Mouse (Mus musculus): Measurements from ENCODE around the gene Zfand3. TPM values are rescaled to one million over a fixed set of nuclear protein-coding genes. Genes with fewer than 3 reads are reported as not detected.

Gene Zfand3
- polyA plus RNA-seq, 1 experiment from 2014 or later: 58.4 TPM

GRCm38 (mm10) chr17:29979841-29980240, 24.7 kb upstream of the Zfand3 start:
- Histone ChIP-seq H3K4me3 (replicated peaks; ENCODE audit: low read length) (no peak overlapping the region), H3K27ac (ENCODE audit: low read length) (no peak overlapping the region), H3K9me3 (ENCODE audit: control insufficient read depth, low read length) (no peaks in the 10 kb centered on the region), H3K9ac (replicated peaks; ENCODE audit: low read depth, low read length) (no peak overlapping the region), H3K4me2 (ENCODE audit: low read length) (no peak overlapping the region), H3K36me3 (ENCODE audit: control insufficient read depth, insufficient read depth) (no peaks in the 10 kb centered on the region), H3K4me1 (replicated peaks; ENCODE audit: control insufficient read depth, insufficient read depth, low read length) (no peaks in the 10 kb centered on the region; the same call in 1 of the 2 replicates), H3K27me3 (replicated peaks; ENCODE audit: control insufficient read depth, insufficient read depth, low read length) (no peaks in the 10 kb centered on the region)
- 86% methylated on average over 7 of the region's 7 CpGs for WGBS
- ATAC-seq: no peak

- Histone ChIP-seq H3K4me1 (replicated peaks; ENCODE audit: control insufficient read depth, insufficient read depth, low read length) (no peaks in the 10 kb centered on the region), H3K27ac (ENCODE audit: low read length) (no peak overlapping the region), H3K27me3 (replicated peaks; ENCODE audit: control insufficient read depth, insufficient read depth, low read length) (no peaks in the 10 kb centered on the region), H3K36me3 (ENCODE audit: control insufficient read depth, insufficient read depth) (no peaks in the 10 kb centered on the region), H3K9ac (replicated peaks; ENCODE audit: low read depth, low read length) (no peak overlapping the region), H3K9me3 (ENCODE audit: control insufficient read depth, low read length) (no peaks in the 10 kb centered on the region), H3K4me2 (ENCODE audit: low read length) (no peak overlapping the region), H3K4me3 (replicated peaks; ENCODE audit: low read length) (no peak overlapping the region)
- WGBS: 63% methylated on average over 8 of the region's 8 CpGs
- no peak for ATAC-seq
These were observed 23.0 kb upstream of the Zfand3 start for GRCm38 (mm10) chr17:29981568-29981967.

- Histone ChIP-seq H3K36me3 (ENCODE audit: control insufficient read depth, insufficient read depth) (no peaks in the 10 kb centered on the region), H3K4me3 (replicated peaks; ENCODE audit: low read length) (no peak overlapping the region), H3K9me3 (ENCODE audit: control insufficient read depth, low read length) (no peaks in the 10 kb centered on the region), H3K27ac (ENCODE audit: low read length) (no peak overlapping the region), H3K4me2 (ENCODE audit: low read length) (no peak overlapping the region), H3K4me1 (replicated peaks; ENCODE audit: control insufficient read depth, insufficient read depth, low read length) (no peaks in the 10 kb centered on the region), H3K9ac (replicated peaks; ENCODE audit: low read depth, low read length) (no peak overlapping the region), H3K27me3 (replicated peaks; ENCODE audit: control insufficient read depth, insufficient read depth, low read length) (no peaks in the 10 kb centered on the region)
- no peak for ATAC-seq
- 65% methylated on average over 5 of the region's 5 CpGs for WGBS
These were observed 21.3 kb upstream of the Zfand3 start for GRCm38 (mm10) chr17:29983190-29983589.

- 76% methylated on average over 7 of the region's 7 CpGs for WGBS
- no peak for ATAC-seq
- no peak overlapping the region for H3K4me2 ChIP-seq (ENCODE audit: low read length)
- H3K27me3 ChIP-seq (replicated peaks; ENCODE audit: control insufficient read depth, insufficient read depth, low read length): no peaks in the 10 kb centered on the region
- no peak overlapping the region for H3K4me3 ChIP-seq (replicated peaks; ENCODE audit: low read length)
- H3K9me3 ChIP-seq (ENCODE audit: control insufficient read depth, low read length): no peaks in the 10 kb centered on the region
- H3K4me1 ChIP-seq (replicated peaks; ENCODE audit: control insufficient read depth, insufficient read depth, low read length): no peaks in the 10 kb centered on the region
- no peak overlapping the region for H3K9ac ChIP-seq (replicated peaks; ENCODE audit: low read depth, low read length)
- H3K36me3 ChIP-seq (ENCODE audit: control insufficient read depth, insufficient read depth): no peaks in the 10 kb centered on the region
- H3K27ac ChIP-seq (ENCODE audit: low read length): no peak overlapping the region
These were observed 19.6 kb upstream of the Zfand3 start for GRCm38 (mm10) chr17:29984931-29985330.

GRCm38 (mm10) chr17:29985534-29985933, 19.0 kb upstream of the Zfand3 start:
- ATAC-seq: no peak
- H3K27ac ChIP-seq (ENCODE audit: low read length): no peak overlapping the region
- H3K9ac ChIP-seq (replicated peaks; ENCODE audit: low read depth, low read length): no peak overlapping the region
- 38% methylated on average over 3 of the region's 3 CpGs for WGBS
- no peak overlapping the region for H3K4me2 ChIP-seq (ENCODE audit: low read length)
- no peaks in the 10 kb centered on the region for H3K4me1 ChIP-seq (replicated peaks; ENCODE audit: control insufficient read depth, insufficient read depth, low read length)
- no peaks in the 10 kb centered on the region for H3K9me3 ChIP-seq (ENCODE audit: control insufficient read depth, low read length)
- H3K36me3 ChIP-seq (ENCODE audit: control insufficient read depth, insufficient read depth): no peaks in the 10 kb centered on the region
- no peaks in the 10 kb centered on the region for H3K27me3 ChIP-seq (replicated peaks; ENCODE audit: control insufficient read depth, insufficient read depth, low read length)
- no peak overlapping the region for H3K4me3 ChIP-seq (replicated peaks; ENCODE audit: low read length)

GRCm38 (mm10) chr17:29988141-29988540, 16.4 kb upstream of the Zfand3 start:
- Histone ChIP-seq H3K27ac (ENCODE audit: low read length) (no peak overlapping the region), H3K27me3 (replicated peaks; ENCODE audit: control insufficient read depth, insufficient read depth, low read length) (no peaks in the 10 kb centered on the region), H3K9me3 (ENCODE audit: control insufficient read depth, low read length) (no peaks in the 10 kb centered on the region), H3K9ac (replicated peaks; ENCODE audit: low read depth, low read length) (no peak overlapping the region), H3K4me2 (ENCODE audit: low read length) (no peak overlapping the region), H3K4me3 (replicated peaks; ENCODE audit: low read length) (no peak overlapping the region), H3K36me3 (ENCODE audit: control insufficient read depth, insufficient read depth) (no peaks in the 10 kb centered on the region), H3K4me1 (replicated peaks; ENCODE audit: control insufficient read depth, insufficient read depth, low read length) (peaks cover 3% of the 10 kb centered on the region; the same call in 1 of the 2 replicates)
- no peak for ATAC-seq
- WGBS: 77% methylated on average over 5 of the region's 5 CpGs

- Histone ChIP-seq H3K27ac (ENCODE audit: low read length) (no peak overlapping the region), H3K4me3 (replicated peaks; ENCODE audit: low read length) (no peak overlapping the region), H3K9me3 (ENCODE audit: control insufficient read depth, low read length) (no peaks in the 10 kb centered on the region), H3K4me1 (replicated peaks; ENCODE audit: control insufficient read depth, insufficient read depth, low read length) (peaks cover 11% of the 10 kb centered on the region), H3K4me2 (ENCODE audit: low read length) (no peak overlapping the region), H3K9ac (replicated peaks; ENCODE audit: low read depth, low read length) (no peak overlapping the region), H3K27me3 (replicated peaks; ENCODE audit: control insufficient read depth, insufficient read depth, low read length) (no peaks in the 10 kb centered on the region), H3K36me3 (ENCODE audit: control insufficient read depth, insufficient read depth) (no peaks in the 10 kb centered on the region)
- 87% methylated on average over 5 of the region's 5 CpGs for WGBS
- ATAC-seq: no peak
These were observed 14.9 kb upstream of the Zfand3 start for GRCm38 (mm10) chr17:29989653-29990052.

GRCm38 (mm10) chr17:29990136-29990535, 14.4 kb upstream of the Zfand3 start:
- no peak overlapping the region for H3K9ac ChIP-seq (replicated peaks; ENCODE audit: low read depth, low read length)
- ATAC-seq: no peak
- H3K36me3 ChIP-seq (ENCODE audit: control insufficient read depth, insufficient read depth): no peaks in the 10 kb centered on the region
- H3K4me2 ChIP-seq (ENCODE audit: low read length): no peak overlapping the region
- WGBS: 83% methylated on average over 3 of the region's 3 CpGs
- H3K9me3 ChIP-seq (ENCODE audit: control insufficient read depth, low read length): no peaks in the 10 kb centered on the region
- H3K27ac ChIP-seq (ENCODE audit: low read length): no peak overlapping the region
- peaks cover 11% of the 10 kb centered on the region for H3K4me1 ChIP-seq (replicated peaks; ENCODE audit: control insufficient read depth, insufficient read depth, low read length)
- no peaks in the 10 kb centered on the region for H3K27me3 ChIP-seq (replicated peaks; ENCODE audit: control insufficient read depth, insufficient read depth, low read length)
- no peak overlapping the region for H3K4me3 ChIP-seq (replicated peaks; ENCODE audit: low read length)

- no peaks in the 10 kb centered on the region for H3K36me3 ChIP-seq (ENCODE audit: control insufficient read depth, insufficient read depth)
- H3K4me1 ChIP-seq (replicated peaks; ENCODE audit: control insufficient read depth, insufficient read depth, low read length): peaks cover 11% of the 10 kb centered on the region
- no peak overlapping the region for H3K9ac ChIP-seq (replicated peaks; ENCODE audit: low read depth, low read length)
- 95% methylated on average over 2 of the region's 2 CpGs for WGBS
- H3K9me3 ChIP-seq (ENCODE audit: control insufficient read depth, low read length): no peaks in the 10 kb centered on the region
- ATAC-seq: no peak
- H3K4me2 ChIP-seq (ENCODE audit: low read length): no peak overlapping the region
- H3K27ac ChIP-seq (ENCODE audit: low read length): no peak overlapping the region
- H3K4me3 ChIP-seq (replicated peaks; ENCODE audit: low read length): no peak overlapping the region
- no peaks in the 10 kb centered on the region for H3K27me3 ChIP-seq (replicated peaks; ENCODE audit: control insufficient read depth, insufficient read depth, low read length)
These were observed 13.7 kb upstream of the Zfand3 start for GRCm38 (mm10) chr17:29990845-29991244.

GRCm38 (mm10) chr17:29993488-29993887, 11.0 kb upstream of the Zfand3 start:
- H3K9me3 ChIP-seq (ENCODE audit: control insufficient read depth, low read length): no peaks in the 10 kb centered on the region
- H3K27me3 ChIP-seq (replicated peaks; ENCODE audit: control insufficient read depth, insufficient read depth, low read length): no peaks in the 10 kb centered on the region
- 42% methylated on average over 8 of the region's 8 CpGs for WGBS
- H3K9ac ChIP-seq (replicated peaks; ENCODE audit: low read depth, low read length): no peak overlapping the region
- peak overlapping the region; percentile 65 for H3K27ac ChIP-seq (ENCODE audit: low read length)
- H3K4me1 ChIP-seq (replicated peaks; ENCODE audit: control insufficient read depth, insufficient read depth, low read length): peaks cover 11% of the 10 kb centered on the region
- peak; percentile 88 for ATAC-seq
- no peaks in the 10 kb centered on the region for H3K36me3 ChIP-seq (ENCODE audit: control insufficient read depth, insufficient read depth)
- H3K4me2 ChIP-seq (ENCODE audit: low read length): no peak overlapping the region
- H3K4me3 ChIP-seq (replicated peaks; ENCODE audit: low read length): no peak overlapping the region
